ENCODE assay signal across 13 mouse cellular contexts in genomic region chr2:20736324-20737015, GRCm38 (mm10).
DNase-seq lines count a peak whose midpoint lies in the region; ATAC-seq and TF ChIP-seq lines count a peak whose summit lies in the region.
"Had no signal": no experiment of that assay in that cellular context is flagged by ENCODE, and none has a peak within 500 bp of the region (broad histone marks: within the 10 kb centered on the region; RNA-seq: fewer than 3 reads in every experiment).

No protein-coding gene starts in this region.

- H3K27me3 ChIP-seq in lung, embryonic 15.5 days: no peaks in the 10 kb centered on the region
- no peaks in the 10 kb centered on the region for H3K27me3 ChIP-seq in liver, embryonic 15.5 days
- H3K27me3 ChIP-seq in thymus, adult 2 months (ENCODE audit: control insufficient read depth, insufficient read depth, low read length): no peaks in the 10 kb centered on the region
- H3K27me3 ChIP-seq: heart, embryonic 15.5 days; limb, embryonic 15.5 days; neural tube, embryonic 12.5 days had no signal

- TF ChIP-seq CTCF in lung, adult 2 months (IDR thresholded peaks at IDR 0.05; ENCODE audit: insufficient read depth, low read length): no peak
- TF ChIP-seq CTCF in thymus, adult 2 months (IDR thresholded peaks at IDR 0.05; ENCODE audit: borderline replicate concordance, control insufficient read depth, extremely low read depth, insufficient read depth, low read length, poor library complexity): no peak

- H3K9me3 ChIP-seq in lung, embryonic 15.5 days: no peaks in the 10 kb centered on the region
- H3K9me3 ChIP-seq in liver, embryonic 15.5 days (replicated peaks): no peaks in the 10 kb centered on the region
- H3K9me3 ChIP-seq: heart, embryonic 15.5 days; limb, embryonic 15.5 days; neural tube, embryonic 12.5 days had no signal

- 0 out of 2 replicates have a peak overlapping the region, but pooled peaks have one; percentile 39 for H3K27ac ChIP-seq in lung, embryonic 15.5 days
- no peak overlapping the region for H3K27ac ChIP-seq in liver, embryonic 15.5 days (replicated peaks)
- no peak overlapping the region for H3K27ac ChIP-seq in thymus, adult 2 months (ENCODE audit: control insufficient read depth, insufficient read depth, low read length)
- H3K27ac ChIP-seq: heart, embryonic 15.5 days; limb, embryonic 15.5 days; neural tube, embryonic 12.5 days had no signal

- TF ChIP-seq POLR2A in lung, adult 2 months (IDR thresholded peaks at IDR 0.05; ENCODE audit: borderline replicate concordance, extremely low read depth, low read depth, low read length): no peak
- TF ChIP-seq POLR2A in thymus, adult 2 months (IDR thresholded peaks at IDR 0.05; ENCODE audit: control insufficient read depth, extremely low read depth, insufficient read depth, low read length, poor library complexity): no peak

- ATAC-seq in lung, embryonic 15.5 days (ENCODE audit: borderline replicate concordance, extremely low read depth, low FRiP score, low TSS enrichment): no peak
- no peak for ATAC-seq in liver, embryonic 15.5 days (ENCODE audit: insufficient read depth)
- ATAC-seq: forebrain, postnatal 0 days had no signal

- peaks cover 13% of the 10 kb centered on the region for H3K4me1 ChIP-seq in lung, embryonic 15.5 days
- peaks cover 6% of the 10 kb centered on the region for H3K4me1 ChIP-seq in lung, adult 2 months (ENCODE audit: control insufficient read depth, insufficient read depth, low read length)
- no peaks in the 10 kb centered on the region for H3K4me1 ChIP-seq in liver, embryonic 15.5 days (replicated peaks)
- no peaks in the 10 kb centered on the region for H3K4me1 ChIP-seq in thymus, adult 2 months (replicated peaks; ENCODE audit: control insufficient read depth, insufficient read depth, low read length)
- H3K4me1 ChIP-seq: neural tube, embryonic 12.5 days had no signal

- 50% methylated on average over 7 of the region's 7 CpGs for WGBS in lung, embryonic 15.5 days
- 53% methylated on average over 7 of the region's 7 CpGs for WGBS in lung, adult 2 months
- WGBS in liver, embryonic 15.5 days (ENCODE audit: insufficient replicate concordance): 58% methylated on average over 7 of the region's 7 CpGs
- 83% methylated on average over 7 of the region's 7 CpGs for WGBS in thymus, adult 2 months

- peak overlapping the region; percentile 9; the same call in 1 of the 2 replicates for H3K4me2 ChIP-seq in lung, embryonic 15.5 days
- peak overlapping the region; percentile 45 for H3K4me2 ChIP-seq in liver, embryonic 15.5 days
- H3K4me2 ChIP-seq: limb, embryonic 15.5 days; neural tube, embryonic 12.5 days had no signal

- no peak for DNase-seq in lung, adult 2 months
- DNase-seq in kidney, adult 18-20 months: peak; percentile 36
- DNase-seq in thymus, adult 2 months: no peak
- no peak for DNase-seq in spleen, adult 18-20 months
- DNase-seq in embryo, embryonic 11 days: no peak
- DNase-seq in cerebellum, adult 18-20 months: no peak
- DNase-seq: cerebellum, adult 8-10 months; forebrain, postnatal 0 days had no signal

- H3K4me3 ChIP-seq in lung, embryonic 15.5 days: no peak overlapping the region
- no peak overlapping the region for H3K4me3 ChIP-seq in lung, adult 2 months (replicated peaks; ENCODE audit: extremely low read depth, low read depth, low read length)
- peak overlapping the region; percentile 14 for H3K4me3 ChIP-seq in liver, embryonic 15.5 days (replicated peaks)
- no peak overlapping the region for H3K4me3 ChIP-seq in thymus, adult 2 months (ENCODE audit: control insufficient read depth, insufficient read depth, low read length)
- H3K4me3 ChIP-seq: limb, embryonic 15.5 days; neural tube, embryonic 12.5 days had no signal

- H3K9ac ChIP-seq in lung, embryonic 15.5 days: no peak overlapping the region
- no peak overlapping the region for H3K9ac ChIP-seq in liver, embryonic 15.5 days
- H3K9ac ChIP-seq: forebrain, postnatal 0 days; heart, embryonic 15.5 days; limb, embryonic 15.5 days; neural tube, embryonic 12.5 days had no signal

- no peaks in the 10 kb centered on the region for H3K36me3 ChIP-seq in lung, embryonic 15.5 days
- no peaks in the 10 kb centered on the region for H3K36me3 ChIP-seq in liver, embryonic 15.5 days (replicated peaks)
- no peaks in the 10 kb centered on the region for H3K36me3 ChIP-seq in thymus, adult 2 months (ENCODE audit: control insufficient read depth, insufficient read depth, low read length)
- H3K36me3 ChIP-seq: heart, embryonic 15.5 days; limb, embryonic 15.5 days; neural tube, embryonic 12.5 days had no signal
